Mouse (Mus musculus): Measurements from ENCODE around the gene Ndufv3. TPM values are rescaled to one million over a fixed set of nuclear protein-coding genes. Genes with fewer than 3 reads are reported as not detected.
"Not testable (repeated sequence)": the region's sequence is repeated elsewhere in the genome, so short reads cannot be mapped to it uniquely, and the experiment has no call there.

Ndufv3 gene
- total RNA-seq, 2 experiments from 2014 or later, result 329 to 338 TPM

GRCm38 (mm10) chr17:31541460-31541831 lies 21.5 kb downstream of the Ndufv3 start:
- intact Hi-C loops (cut with DNase I), result no loop called here
- no peak for DNase-seq (ENCODE audit: extremely low spot score in 1 of 2, low spot score in 2 of 2)

- intact Hi-C loops (cut with DNase I), result no loop called here
- DNase-seq (ENCODE audit: extremely low spot score in 1 of 2, low spot score in 2 of 2), result no peak
These were observed 23.7 kb downstream of the Ndufv3 start for GRCm38 (mm10) chr17:31543574-31543973.

- intact Hi-C loops (cut with DNase I), result no loop called here
- DNase-seq (ENCODE audit: extremely low spot score in 1 of 2, low spot score in 2 of 2), result no peak
These were observed 26.7 kb downstream of the Ndufv3 start for GRCm38 (mm10) chr17:31546444-31547196.

GRCm38 (mm10) chr17:31547974-31548373 lies 28.1 kb downstream of the Ndufv3 start:
- intact Hi-C loops (cut with DNase I), result no loop called here
- no peak for DNase-seq (ENCODE audit: extremely low spot score in 1 of 2, low spot score in 2 of 2)

DNA sequence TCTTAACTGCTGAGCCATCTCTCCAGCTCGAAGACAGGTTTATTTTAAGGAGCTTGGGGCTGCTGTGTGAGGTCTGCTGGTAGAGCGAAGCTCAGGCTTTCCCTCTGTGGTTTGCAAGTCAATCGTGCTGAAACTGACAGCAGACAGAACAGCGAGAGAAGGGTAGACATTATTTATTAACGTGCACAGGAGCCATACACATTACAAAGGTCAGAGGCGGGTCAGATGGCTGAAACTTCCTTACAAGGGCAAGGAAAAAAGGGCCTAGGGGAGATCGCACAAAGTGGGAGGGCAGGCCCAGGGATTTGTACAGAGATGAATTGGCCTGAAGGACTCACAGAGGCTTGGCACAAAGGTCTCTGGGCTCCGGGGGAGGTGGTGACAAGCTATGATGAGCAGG lies 29.5 kb downstream of the Ndufv3 start:
- intact Hi-C loops (cut with DNase I), result no loop called here
- DNase-seq (ENCODE audit: extremely low spot score in 1 of 2, low spot score in 2 of 2), result no peak

- DNase-seq (ENCODE audit: extremely low spot score in 1 of 2, low spot score in 2 of 2); intact Hi-C loops (cut with DNase I): not testable (repeated sequence)
These were observed 32.7 kb downstream of the Ndufv3 start for GRCm38 (mm10) chr17:31552601-31553000.

GRCm38 (mm10) chr17:31556253-31556652 lies 36.3 kb downstream of the Ndufv3 start:
- intact Hi-C loops (cut with DNase I), result no loop called here
- DNase-seq (ENCODE audit: extremely low spot score in 1 of 2, low spot score in 2 of 2), result no peak

DNA sequence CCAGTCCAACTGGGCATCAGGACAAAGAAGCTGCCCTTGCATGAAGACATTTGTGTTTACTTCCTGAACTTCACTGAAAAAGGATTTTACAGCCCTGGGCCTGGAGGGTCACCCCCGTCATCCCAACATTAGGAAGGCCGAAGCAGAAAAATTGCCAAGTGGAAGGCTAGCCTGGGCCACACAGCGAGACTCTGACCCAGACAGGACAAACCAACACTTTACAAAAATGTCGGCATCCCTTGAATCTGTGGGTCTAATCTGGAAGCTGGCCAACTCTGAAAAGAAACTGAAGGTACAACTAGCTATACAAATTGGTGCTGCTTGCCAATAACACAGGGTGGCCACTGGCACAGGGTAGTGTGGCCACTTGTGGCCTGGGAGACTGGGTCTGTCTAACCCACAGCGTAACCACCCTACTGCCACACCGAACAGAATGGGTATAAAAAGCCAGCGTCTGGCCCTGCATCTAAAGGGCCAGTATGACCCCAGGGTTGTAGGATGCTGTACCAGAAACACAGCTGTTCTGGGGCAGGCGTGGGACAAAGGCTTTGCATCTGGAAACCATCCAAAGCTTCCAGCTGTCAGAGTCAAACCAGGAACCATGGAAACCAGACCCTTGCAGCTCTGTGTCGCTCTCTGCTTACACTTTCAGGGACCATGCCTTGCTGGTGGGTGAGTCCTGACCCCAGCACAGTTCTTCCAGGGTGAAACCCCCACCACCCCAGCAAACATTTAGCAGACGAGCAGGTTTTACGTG lies 37.4 kb downstream of the Ndufv3 start:
- intact Hi-C loops (cut with DNase I), result no loop called here

DNA sequence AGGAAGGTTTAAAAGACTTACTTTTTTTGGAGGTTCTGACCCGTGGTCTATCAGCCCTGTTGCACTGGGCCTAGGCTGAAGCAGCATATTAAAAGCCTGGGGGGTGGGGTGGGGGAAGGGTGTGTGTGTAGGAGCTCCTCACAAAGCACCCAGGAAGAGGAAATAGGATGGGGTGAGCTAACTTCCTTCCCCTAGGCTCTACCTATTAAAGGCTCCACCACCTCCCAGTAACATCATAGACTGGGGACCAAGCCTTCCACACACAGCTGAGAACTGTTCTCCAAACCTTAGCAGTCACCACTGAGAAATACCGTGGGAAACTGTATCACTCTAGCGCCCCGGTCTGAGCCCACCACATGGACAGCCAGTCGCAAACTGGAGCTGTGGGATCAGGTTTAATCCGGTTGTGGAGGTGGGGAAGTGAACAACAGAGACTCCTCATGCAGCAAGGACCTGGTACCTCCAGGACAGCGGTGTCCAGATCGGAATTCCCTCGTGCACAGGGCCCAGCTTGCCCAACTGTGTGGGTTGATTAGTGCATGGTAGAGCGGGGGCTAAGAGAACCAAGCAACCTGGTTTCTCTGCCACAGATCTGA lies 38.1 kb downstream of the Ndufv3 start:
- no peak for DNase-seq (ENCODE audit: extremely low spot score in 1 of 2, low spot score in 2 of 2)
- intact Hi-C loops (cut with DNase I), result no loop called here

More for the DNA sequence above, 37.4 kb downstream of the Ndufv3 start:
- peak in 1 of 2 experiments; percentile 56 for DNase-seq (ENCODE audit: extremely low spot score in 1 of 2, low spot score in 2 of 2)

DNA sequence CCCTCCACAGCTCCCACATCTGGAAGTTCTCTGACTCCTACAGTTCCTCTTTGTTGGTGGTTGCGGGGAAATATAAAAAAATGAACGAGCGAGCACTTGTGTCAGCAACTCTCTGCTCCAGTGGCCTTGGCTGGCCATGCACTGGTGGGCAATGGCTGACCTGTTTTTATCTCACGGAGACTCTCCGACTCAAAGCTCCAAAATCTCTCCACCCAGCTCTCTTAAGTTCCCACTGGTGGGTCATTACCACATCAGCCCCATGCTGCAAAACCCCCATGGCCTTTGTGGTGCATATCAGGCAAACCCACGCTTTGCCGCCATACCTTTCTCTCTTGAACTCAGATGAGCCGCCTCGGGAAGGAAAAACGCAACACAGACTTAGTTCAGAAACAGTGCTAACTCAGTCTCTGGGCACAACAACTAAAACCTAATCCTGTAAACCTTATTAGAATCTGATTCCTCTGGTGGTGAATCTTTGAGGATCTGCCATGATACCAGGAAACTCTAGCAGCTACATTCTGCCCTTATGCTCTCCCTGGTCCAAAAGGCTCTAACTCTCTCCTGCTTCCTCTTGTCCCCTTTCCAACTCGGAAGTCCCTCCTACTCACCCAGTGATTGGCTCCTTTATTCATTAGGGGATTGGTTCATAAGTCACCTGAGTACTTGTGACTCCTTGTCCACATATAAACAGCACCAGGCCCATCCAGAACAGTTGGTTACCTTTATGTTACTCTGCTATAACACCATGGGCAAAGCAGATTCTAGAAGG lies 39.3 kb downstream of the Ndufv3 start:
- intact Hi-C loops (cut with DNase I), result no loop called here
- no peak for DNase-seq (ENCODE audit: extremely low spot score in 1 of 2, low spot score in 2 of 2)

DNA sequence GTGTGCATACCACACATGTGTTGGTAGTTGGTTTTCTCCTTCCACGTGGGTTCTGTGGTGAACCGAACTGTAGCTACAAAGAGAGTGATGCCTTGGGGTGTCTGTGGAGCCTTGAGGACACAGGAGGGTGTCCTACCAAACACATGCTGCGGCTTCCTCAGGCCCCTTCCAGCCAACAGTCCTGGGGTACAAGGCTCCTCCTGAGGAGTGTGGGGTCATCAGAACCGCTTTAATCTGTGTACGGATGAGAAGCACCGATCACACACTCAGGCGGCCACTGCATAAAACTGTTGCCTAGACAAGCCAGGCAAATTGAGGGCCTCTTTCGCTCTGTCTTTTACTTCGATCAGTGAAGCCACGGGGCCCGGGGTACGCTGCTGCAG lies 43.7 kb downstream of the Ndufv3 start:
- DNase-seq (ENCODE audit: extremely low spot score in 1 of 2, low spot score in 2 of 2), result peak; percentile 36 to 47
- intact Hi-C loops (cut with DNase I), result no loop called here

DNA sequence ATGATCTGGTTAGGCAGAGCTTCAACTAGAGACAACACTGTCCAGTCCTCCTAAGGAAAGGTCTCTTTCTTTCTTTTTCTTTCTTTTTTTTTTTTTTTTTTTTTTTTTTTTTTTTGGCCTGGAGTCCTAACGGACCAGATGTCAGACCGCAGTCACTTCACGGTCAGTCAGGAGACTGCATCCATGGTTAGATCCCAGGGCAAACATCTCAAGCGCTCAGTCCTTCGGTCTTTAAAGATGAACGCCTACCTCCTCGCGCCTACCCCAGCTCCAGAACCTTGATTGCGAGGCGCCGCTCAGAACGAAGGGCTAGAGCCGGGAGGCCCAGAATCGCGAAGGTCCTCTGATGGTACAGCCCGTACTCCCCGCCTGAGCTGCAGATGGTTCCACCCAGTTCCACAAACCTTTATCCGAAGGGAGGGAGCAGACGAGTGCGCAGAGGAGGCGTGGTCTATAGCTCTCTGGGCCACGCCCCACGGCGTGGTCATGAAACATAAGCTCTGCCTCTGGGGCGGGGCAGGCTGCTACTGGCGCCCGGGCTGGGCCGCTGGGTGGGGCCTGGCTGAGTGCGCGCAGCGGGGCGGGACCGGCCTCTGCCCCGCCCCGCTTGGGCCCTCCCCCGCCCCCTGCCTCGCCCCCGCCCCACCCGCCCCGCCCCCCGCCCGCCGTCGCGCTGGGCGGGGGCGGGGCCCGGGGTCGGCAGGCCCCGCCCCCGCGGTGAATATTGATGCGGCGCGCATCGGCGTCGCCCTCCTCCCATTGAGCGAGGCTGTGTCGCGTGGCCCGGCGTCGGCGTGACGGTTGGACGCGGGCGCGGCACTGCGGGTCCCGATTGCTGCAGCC lies 44.3 kb downstream of the Ndufv3 start, which contains the start of gene Pknox1:
Gene Pknox1, plus strand, starts transcription at position 720 of the 843 bp plus-strand sequence.
- DNase-seq (ENCODE audit: extremely low spot score in 1 of 2, low spot score in 2 of 2), result peak; percentile 98 to 99
- intact Hi-C loops (cut with DNase I), result no loop called here

GRCm38 (mm10) chr17:31564858-31565140 lies 44.9 kb downstream of the Ndufv3 start:
- intact Hi-C loops (cut with DNase I), result loop anchor here (5.0 kb wide), 1 partner anchor 37 kb away; no protein-coding TSS in a partner anchor
- no peak for DNase-seq (ENCODE audit: extremely low spot score in 1 of 2, low spot score in 2 of 2)

DNA sequence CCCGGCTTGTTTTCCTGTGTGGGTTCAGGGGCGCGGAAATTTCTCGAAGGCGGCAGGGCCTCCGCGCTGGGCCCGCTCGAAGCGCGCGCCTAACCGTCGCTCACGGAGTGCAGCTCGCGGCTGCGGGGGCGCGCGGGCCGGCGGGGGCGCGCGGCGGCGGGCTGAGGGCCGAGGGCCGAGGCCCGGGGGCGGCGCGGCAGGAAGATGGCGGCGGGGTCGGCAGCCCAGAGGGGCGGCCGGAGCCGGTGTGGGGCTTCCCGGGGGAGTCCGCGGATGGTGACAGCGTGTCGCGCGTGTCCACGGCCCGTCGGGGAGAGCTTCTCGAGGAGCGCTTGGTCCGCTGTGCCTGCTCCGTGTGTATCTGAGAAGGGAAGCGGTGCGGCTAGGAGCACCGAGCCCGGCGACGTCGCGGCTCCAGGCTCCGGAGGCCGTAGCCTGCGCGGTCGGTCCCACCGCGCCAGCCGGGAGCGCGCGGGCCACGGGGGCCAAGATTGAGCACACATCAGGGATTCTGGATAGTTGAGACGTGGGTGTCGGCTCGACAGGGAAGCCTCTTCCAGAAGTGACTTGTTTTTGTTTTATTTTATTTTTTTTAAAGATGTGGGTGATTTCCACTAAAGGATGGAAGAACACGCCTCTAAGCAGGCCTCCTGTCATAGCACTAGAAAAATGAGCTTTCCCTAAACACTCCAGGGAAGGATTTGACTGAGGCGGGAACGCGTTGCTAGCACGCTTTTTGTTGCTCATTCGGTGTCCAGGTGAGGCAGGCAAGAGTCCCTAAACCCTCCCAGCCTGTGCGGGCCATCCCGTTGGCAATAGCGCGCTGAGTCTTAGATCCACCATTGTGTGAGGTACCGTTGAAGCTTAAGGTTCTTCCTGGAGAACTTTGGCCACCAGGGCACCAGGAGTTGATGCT lies 45.5 kb downstream of the Ndufv3 start:
- DNase-seq (ENCODE audit: extremely low spot score in 1 of 2, low spot score in 2 of 2), result peak; percentile 39 to 88
- intact Hi-C loops (cut with DNase I), result loop anchor here (5.0 kb wide), 1 partner anchor 38 kb away; no protein-coding TSS in a partner anchor

GRCm38 (mm10) chr17:31566276-31566675 lies 46.4 kb downstream of the Ndufv3 start:
- DNase-seq (ENCODE audit: extremely low spot score in 1 of 2, low spot score in 2 of 2), result no peak
- intact Hi-C loops (cut with DNase I), result loop anchor here (5.0 kb wide), 1 partner anchor 39 kb away; no protein-coding TSS in a partner anchor

GRCm38 (mm10) chr17:31569756-31570155 lies 49.8 kb downstream of the Ndufv3 start:
- DNase-seq (ENCODE audit: extremely low spot score in 1 of 2, low spot score in 2 of 2), result no peak
- intact Hi-C loops (cut with DNase I), result loop anchor here (5.0 kb wide), 2 partner anchors 42 to 68 kb away; partner anchors contain the start of gene Cbs

GRCm38 (mm10) chr17:31570321-31570925 lies 50.5 kb downstream of the Ndufv3 start:
- intact Hi-C loops (cut with DNase I), result loop anchor here (5.0 kb wide), 1 partner anchor 67 kb away; the partner anchor contains the start of gene Cbs
- DNase-seq (ENCODE audit: extremely low spot score in 1 of 2, low spot score in 2 of 2), result peak in 1 of 2 experiments; percentile 78
